Mouse (Mus musculus) lung, embryonic 15.5 days (tissue): ENCODE data around the gene Wdr62. TPM values are rescaled to one million over a fixed set of nuclear protein-coding genes. Genes with fewer than 3 reads are reported as not detected.

Source experiments
- ATAC-seq: fragments of 200-750 bp; cut with Nextera tagmentation; 2 replicates; pipeline ENCODE4 v1.8.0; 2017; ENCODE audit warnings: moderate number of reproducible peaks, borderline replicate concordance; ENCODE audit not compliant: low FRiP score, low TSS enrichment; ENCODE audit errors: extremely low read depth
- H3K27ac ChIP-seq: fragments of 300-500 bp; sonication (generic); 2 replicates; pipeline ENCODE4 v1.5.1; 2015; ENCODE audit warnings: moderate library complexity, mild to moderate bottlenecking, inconsistent platforms
- H3K27me3 ChIP-seq: fragments of 300-500 bp; sonication (generic); 2 replicates; pipeline ENCODE4 v1.6.1; 2015; ENCODE audit warnings: inconsistent platforms
- H3K36me3 ChIP-seq: fragments of 300-500 bp; sonication (generic); 2 replicates; pipeline ENCODE4 v1.6.1; 2015; ENCODE audit warnings: inconsistent platforms
- H3K4me1 ChIP-seq: fragments of 300-500 bp; sonication (generic); 2 replicates; pipeline ENCODE4 v1.6.1; 2015; ENCODE audit warnings: inconsistent platforms
- H3K4me2 ChIP-seq: fragments of 300-500 bp; sonication (generic); 2 replicates; pipeline ENCODE4 v1.6.1; 2015; ENCODE audit warnings: inconsistent platforms, mild to moderate bottlenecking, moderate library complexity
- H3K4me3 ChIP-seq: fragments of 300-500 bp; sonication (generic); 2 replicates; pipeline ENCODE4 v1.5.1; 2015; ENCODE audit warnings: mild to moderate bottlenecking, inconsistent platforms
- H3K9ac ChIP-seq: fragments of 300-500 bp; sonication (generic); 2 replicates; pipeline ENCODE4 v1.6.1; 2015; ENCODE audit warnings: inconsistent platforms
- H3K9me3 ChIP-seq: fragments of 300-500 bp; sonication (generic); 2 replicates; pipeline ENCODE4 v1.6.1; 2016; ENCODE audit warnings: inconsistent platforms
- WGBS: fragments of 180-500 bp; shearing (Covaris S2); methylation state at CpG from one replicate; pipeline ENCODE4 v1.1.7; 2015; 5-methylcytosine and 5-hydroxymethylcytosine counted together
- polyA plus RNA-seq: library from polyadenylated mRNA; unstranded; fragments of >200 nt; fragmentation: Nextera tagmentation; extraction: Ambion mirVana; gene quantifications from 2 replicates; pipeline ENCODE4 v1.2.1, GENCODE M21; 2015

Wdr62 gene
- polyA plus RNA-seq, 1 experiment from 2014 or later: 11.5 TPM

- peaks cover 8% of the 10 kb centered on the region; the same call in 1 of the 2 replicates for H3K36me3 ChIP-seq
- ATAC-seq: no peak
- WGBS: 90% methylated on average over 15 of the region's 15 CpGs
Observed at GRCm38 (mm10) chr7:30296816-30297215, 16.6 kb upstream of the Wdr62 start.

DNA sequence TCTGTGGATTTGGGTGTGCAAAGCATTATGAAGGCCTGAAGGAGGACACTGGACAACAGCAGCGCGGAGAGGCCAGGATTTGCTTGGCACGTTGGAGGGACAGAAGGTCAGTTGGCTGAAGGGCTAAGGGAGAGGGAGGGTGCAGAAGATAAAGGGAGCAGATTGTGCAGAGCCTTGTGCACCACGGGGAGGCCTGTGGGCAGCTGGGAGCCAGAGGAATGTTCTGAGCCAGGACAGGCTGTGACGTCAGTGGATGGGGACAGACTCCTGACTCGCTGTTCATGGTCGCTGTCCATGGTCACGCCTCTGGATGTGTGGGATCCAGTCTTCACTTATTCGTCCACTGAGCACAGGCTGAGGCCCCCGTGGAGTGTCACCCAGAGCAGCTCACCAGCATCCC lies 14.9 kb upstream of the Wdr62 start:
- no peaks in the 10 kb centered on the region; the same call in none of the 2 replicates for H3K4me1 ChIP-seq
- no peaks in the 10 kb centered on the region for H3K27me3 ChIP-seq
- peaks cover 3% of the 10 kb centered on the region; the same call in 1 of the 2 replicates for H3K36me3 ChIP-seq
- no peak overlapping the region for H3K4me2 ChIP-seq
- ATAC-seq: no peak
- no peaks in the 10 kb centered on the region for H3K9me3 ChIP-seq
- no peak overlapping the region for H3K27ac ChIP-seq
- 56% methylated on average over 10 of the region's 10 CpGs for WGBS
- no peak overlapping the region for H3K4me3 ChIP-seq
- H3K9ac ChIP-seq: no peak overlapping the region

More at GRCm38 (mm10) chr7:30296816-30297215, 16.6 kb upstream of the Wdr62 start:
- Histone ChIP-seq H3K27ac (no peak overlapping the region), H3K4me2 (no peak overlapping the region), H3K9ac (no peak overlapping the region), H3K4me3 (no peak overlapping the region), H3K4me1 (no peaks in the 10 kb centered on the region; the same call in none of the 2 replicates), H3K9me3 (no peaks in the 10 kb centered on the region), H3K27me3 (no peaks in the 10 kb centered on the region)

- no peak overlapping the region for H3K4me2 ChIP-seq
- H3K9me3 ChIP-seq: no peaks in the 10 kb centered on the region
- H3K27ac ChIP-seq: no peak overlapping the region
- H3K9ac ChIP-seq: no peak overlapping the region
- H3K4me3 ChIP-seq: no peak overlapping the region
- WGBS: 82% methylated on average over 5 of the region's 5 CpGs
- no peak for ATAC-seq
- no peaks in the 10 kb centered on the region for H3K27me3 ChIP-seq
- no peaks in the 10 kb centered on the region; the same call in none of the 2 replicates for H3K4me1 ChIP-seq
- peaks cover 3% of the 10 kb centered on the region; the same call in 1 of the 2 replicates for H3K36me3 ChIP-seq
Observed at GRCm38 (mm10) chr7:30294296-30294695, 14.1 kb upstream of the Wdr62 start.

DNA sequence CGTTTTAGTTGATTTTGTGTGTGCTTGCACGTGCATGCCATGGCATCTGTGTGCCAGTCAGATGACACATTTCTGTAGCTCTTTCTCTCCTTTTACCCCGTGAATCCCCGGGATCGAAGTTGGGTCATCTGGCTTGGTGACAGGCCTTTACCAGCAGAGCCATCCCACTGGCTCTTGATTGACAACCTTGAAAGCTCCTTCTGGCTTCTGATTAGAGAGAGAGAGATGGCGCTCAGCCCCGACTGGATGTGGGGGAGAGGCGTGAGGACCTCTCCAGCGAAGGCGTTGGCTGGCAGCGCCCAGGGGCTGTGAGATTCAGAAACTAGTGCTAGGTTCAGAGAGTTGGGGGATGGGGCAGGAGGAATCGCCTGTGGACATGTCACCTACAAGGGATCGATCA lies 13.6 kb upstream of the Wdr62 start:
- no peaks in the 10 kb centered on the region for H3K9me3 ChIP-seq
- H3K27ac ChIP-seq: no peak overlapping the region
- 73% methylated on average over 13 of the region's 13 CpGs for WGBS
- H3K4me2 ChIP-seq: no peak overlapping the region
- no peaks in the 10 kb centered on the region; the same call in none of the 2 replicates for H3K4me1 ChIP-seq
- H3K9ac ChIP-seq: no peak overlapping the region
- peaks cover 3% of the 10 kb centered on the region; the same call in 1 of the 2 replicates for H3K36me3 ChIP-seq
- no peak overlapping the region for H3K4me3 ChIP-seq
- no peak for ATAC-seq
- H3K27me3 ChIP-seq: no peaks in the 10 kb centered on the region

- H3K4me1 ChIP-seq: no peaks in the 10 kb centered on the region; the same call in none of the 2 replicates
- 7% methylated on average over 35 of the region's 35 CpGs for WGBS
- H3K27ac ChIP-seq: no peak within 1 kb of the TSS
- H3K9ac ChIP-seq: peak within 1 kb of the TSS; percentile 50
- peak within 1 kb of the TSS; percentile 59 for H3K4me2 ChIP-seq
- ATAC-seq: peak; percentile 85; the same call in 1 of the 2 replicates
- no peaks in the 10 kb centered on the region for H3K9me3 ChIP-seq
- peak within 1 kb of the TSS; percentile 62 for H3K4me3 ChIP-seq
- no peaks in the 10 kb centered on the region for H3K36me3 ChIP-seq
- H3K27me3 ChIP-seq: no peaks in the 10 kb centered on the region
Observed at GRCm38 (mm10) chr7:30291215-30292131, 11.3 kb upstream of the Wdr62 start, which contains the start of gene Clip3. Gene Clip3, plus strand, starts transcription at chr7:30291728.

DNA sequence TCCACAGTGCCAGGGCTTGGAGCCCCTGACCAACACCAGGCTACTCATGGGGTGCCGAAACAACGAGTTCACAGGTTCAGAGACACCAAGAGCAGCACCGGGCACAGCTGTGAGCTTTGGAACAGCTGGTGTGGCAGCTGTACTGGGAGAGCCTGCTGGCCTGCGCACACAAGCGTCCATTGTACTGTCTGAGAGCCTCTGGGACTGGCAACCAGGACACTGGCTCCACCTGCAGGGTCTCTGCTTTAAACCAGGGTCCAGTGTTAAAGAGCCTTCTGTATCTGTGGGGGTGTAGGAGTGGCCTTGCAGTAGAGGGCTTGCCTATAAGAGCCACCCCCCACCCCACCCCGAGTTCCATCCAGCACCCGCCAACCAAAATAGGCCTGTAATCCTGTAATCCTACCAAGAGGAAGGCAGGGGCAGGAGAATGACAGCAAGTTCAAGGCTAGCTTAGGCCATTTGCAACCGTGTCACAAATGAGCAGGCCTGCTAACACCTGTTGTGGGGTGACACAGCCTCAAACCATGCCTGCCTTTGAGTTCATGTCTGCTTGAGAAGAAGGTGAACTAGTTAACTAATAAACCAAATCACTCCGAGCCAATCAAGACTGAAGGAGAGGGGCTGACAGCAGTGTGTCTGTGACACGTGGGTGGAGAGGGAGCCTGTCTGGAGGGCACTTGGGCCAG lies 9.6 kb upstream of the Wdr62 start:
- Histone ChIP-seq H3K4me2 (no peak overlapping the region), H3K27ac (no peak overlapping the region), H3K27me3 (no peaks in the 10 kb centered on the region), H3K9ac (no peak overlapping the region), H3K4me1 (no peaks in the 10 kb centered on the region; the same call in none of the 2 replicates), H3K4me3 (no peak overlapping the region), H3K9me3 (no peaks in the 10 kb centered on the region), H3K36me3 (no peaks in the 10 kb centered on the region)
- 57% methylated on average over 10 of the region's 10 CpGs for WGBS
- ATAC-seq: no peak

GRCm38 (mm10) chr7:30289071-30289713 lies 9.0 kb upstream of the Wdr62 start:
- Histone ChIP-seq H3K9me3 (no peaks in the 10 kb centered on the region), H3K9ac (no peak overlapping the region), H3K27ac (no peak overlapping the region), H3K4me3 (no peak overlapping the region), H3K4me2 (no peak overlapping the region), H3K27me3 (no peaks in the 10 kb centered on the region), H3K4me1 (no peaks in the 10 kb centered on the region; the same call in none of the 2 replicates), H3K36me3 (no peaks in the 10 kb centered on the region)
- 63% methylated on average over 7 of the region's 7 CpGs for WGBS
- no peak for ATAC-seq

GRCm38 (mm10) chr7:30288046-30288445 lies 7.8 kb upstream of the Wdr62 start:
- no peak overlapping the region for H3K9ac ChIP-seq
- H3K4me2 ChIP-seq: no peak overlapping the region
- WGBS: 60% methylated on average over 6 of the region's 6 CpGs
- H3K27ac ChIP-seq: no peak overlapping the region
- ATAC-seq: no peak
- H3K4me1 ChIP-seq: no peaks in the 10 kb centered on the region; the same call in none of the 2 replicates
- no peaks in the 10 kb centered on the region for H3K36me3 ChIP-seq
- H3K27me3 ChIP-seq: no peaks in the 10 kb centered on the region
- H3K4me3 ChIP-seq: no peak overlapping the region
- no peaks in the 10 kb centered on the region for H3K9me3 ChIP-seq

- 56% methylated on average over 8 of the region's 8 CpGs for WGBS
Observed at GRCm38 (mm10) chr7:30286701-30287410, 6.6 kb upstream of the Wdr62 start.

DNA sequence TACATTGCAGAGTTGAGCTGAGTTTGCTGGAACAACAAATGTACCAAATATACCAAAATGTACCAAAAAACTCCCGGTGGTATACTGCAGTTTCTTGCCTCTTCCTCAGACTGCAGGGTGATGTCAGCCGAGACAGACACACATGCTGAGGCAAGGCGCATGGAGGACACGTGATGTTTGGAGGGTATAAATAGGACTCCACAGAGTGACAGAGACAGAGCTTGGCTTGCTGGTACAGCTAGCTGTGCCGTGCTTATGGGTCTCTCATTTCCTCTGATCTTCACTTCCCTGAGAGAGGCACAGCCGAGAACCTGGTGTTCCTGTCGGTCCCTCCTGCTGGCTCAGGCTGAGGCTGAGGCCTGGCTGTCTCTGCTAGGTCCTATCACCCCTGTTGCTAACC lies 2.5 kb upstream of the Wdr62 start:
- H3K4me2 ChIP-seq: no peak overlapping the region
- H3K9ac ChIP-seq: no peak overlapping the region
- H3K27me3 ChIP-seq: no peaks in the 10 kb centered on the region
- H3K27ac ChIP-seq: no peak overlapping the region
- WGBS: 68% methylated on average over 7 of the region's 7 CpGs
- no peaks in the 10 kb centered on the region for H3K36me3 ChIP-seq
- H3K9me3 ChIP-seq: no peaks in the 10 kb centered on the region
- H3K4me3 ChIP-seq: no peak overlapping the region
- peaks cover 15% of the 10 kb centered on the region for H3K4me1 ChIP-seq
- no peak for ATAC-seq

More at GRCm38 (mm10) chr7:30286701-30287410, 6.6 kb upstream of the Wdr62 start:
- ATAC-seq: no peak
- Histone ChIP-seq H3K36me3 (no peaks in the 10 kb centered on the region), H3K4me3 (no peak overlapping the region), H3K9ac (no peak overlapping the region), H3K4me2 (no peak overlapping the region), H3K9me3 (no peaks in the 10 kb centered on the region), H3K27ac (no peak overlapping the region), H3K4me1 (no peaks in the 10 kb centered on the region), H3K27me3 (no peaks in the 10 kb centered on the region)

GRCm38 (mm10) chr7:30281522-30281921 lies 1.3 kb upstream of the Wdr62 start:
- peak overlapping the region; percentile 86 for H3K4me2 ChIP-seq
- H3K27ac ChIP-seq: peak overlapping the region; percentile 98
- no peaks in the 10 kb centered on the region for H3K36me3 ChIP-seq
- H3K4me3 ChIP-seq: no peak overlapping the region
- no peak for ATAC-seq
- no peak overlapping the region for H3K9ac ChIP-seq
- 57% methylated on average over 4 of the region's 4 CpGs for WGBS
- no peaks in the 10 kb centered on the region for H3K27me3 ChIP-seq
- H3K4me1 ChIP-seq: peaks cover 15% of the 10 kb centered on the region
- H3K9me3 ChIP-seq: no peaks in the 10 kb centered on the region
